Mouse (Mus musculus): Measurements from ENCODE around the gene Prrxl1.
A peak's percentile ranks its signal among the peaks of the same experiment; 100 is the strongest.

Prrxl1 gene

GRCm38 (mm10) chr14:32599290-32600041, at the start of gene Prrxl1:
Gene Prrxl1, plus strand, starts transcription at chr14:32599407.
- DNase-seq = no peak

- DNase-seq = no peak
These were observed 47.4 kb upstream of the Prrxl1 start for GRCm38 (mm10) chr14:32551854-32552253.

GRCm38 (mm10) chr14:32553198-32553903, 45.9 kb upstream of the Prrxl1 start:
- DNase-seq = no peak

- DNase-seq = no peak
These were observed 44.2 kb upstream of the Prrxl1 start for GRCm38 (mm10) chr14:32554860-32555526.

GRCm38 (mm10) chr14:32561428-32561827, 37.8 kb upstream of the Prrxl1 start:
- no peak for DNase-seq

- no peak for DNase-seq
These were observed 35.5 kb upstream of the Prrxl1 start for GRCm38 (mm10) chr14:32563661-32564060.

GRCm38 (mm10) chr14:32572519-32572918, 26.7 kb upstream of the Prrxl1 start:
- DNase-seq = no peak

GRCm38 (mm10) chr14:32578420-32578819, 20.8 kb upstream of the Prrxl1 start:
- DNase-seq = no peak

GRCm38 (mm10) chr14:32583696-32584095, 15.5 kb upstream of the Prrxl1 start:
- no peak for DNase-seq

GRCm38 (mm10) chr14:32587013-32587784, 12.0 kb upstream of the Prrxl1 start:
- peak; percentile 31 to 76 for DNase-seq

- DNase-seq = peak in 1 of 2 experiments; percentile 13
These were observed 8.8 kb upstream of the Prrxl1 start for GRCm38 (mm10) chr14:32590377-32590776.

- DNase-seq = peak; percentile 14 to 64
These were observed 1.7 kb upstream of the Prrxl1 start for GRCm38 (mm10) chr14:32597232-32598231.

GRCm38 (mm10) chr14:32598437-32599219, 579 bp upstream of the Prrxl1 start:
- no peak for DNase-seq

- no peak for DNase-seq
These were observed 903 bp downstream of the Prrxl1 start for GRCm38 (mm10) chr14:32600110-32600509.

- DNase-seq = no peak
These were observed 6.3 kb downstream of the Prrxl1 start for GRCm38 (mm10) chr14:32605508-32605907.

- no peak for DNase-seq
These were observed 7.1 kb downstream of the Prrxl1 start for GRCm38 (mm10) chr14:32606316-32606715.

- DNase-seq = peak in 1 of 2 experiments; percentile 29
These were observed 10.2 kb downstream of the Prrxl1 start for GRCm38 (mm10) chr14:32609392-32609791.

- no peak for DNase-seq
These were observed 18.0 kb downstream of the Prrxl1 start for GRCm38 (mm10) chr14:32617253-32617652.

GRCm38 (mm10) chr14:32624245-32624644, 25.0 kb downstream of the Prrxl1 start:
- DNase-seq = no peak

- DNase-seq = no peak
These were observed 25.6 kb downstream of the Prrxl1 start for GRCm38 (mm10) chr14:32624811-32625210.

GRCm38 (mm10) chr14:32627271-32627670, 28.1 kb downstream of the Prrxl1 start:
- no peak for DNase-seq

All from kidney, adult 8-10 months (tissue).